Mouse (Mus musculus): ENCODE measurements around the gene Ptn. TPM values are rescaled to one million over a fixed set of nuclear protein-coding genes. Genes with fewer than 3 reads are reported as not detected.
A peak's percentile ranks its signal among the peaks of the same experiment; 100 is the strongest.

The Ptn gene
- polyA plus RNA-seq, 1 experiment from 2014 or later: 532 TPM

GRCm38 (mm10) chr6:36819019-36819783 is 9.2 kb upstream of the Ptn start:
- no peaks in the 10 kb centered on the region for H3K9me3 ChIP-seq (replicated peaks; ENCODE audit: control insufficient read depth, low read length)
- DNase-seq (ENCODE audit: low spot score) (peak; percentile 96), ATAC-seq (peak; percentile 95)
- no peak overlapping the region for H3K4me3 ChIP-seq (ENCODE audit: low read depth, low read length)
- no peak overlapping the region for H3K9ac ChIP-seq (ENCODE audit: low read length)
- WGBS: 2% methylated on average over 8 of the region's 8 CpGs
- 0 out of 2 replicates have a peak overlapping the region, but pooled peaks have one; percentile 1 for H3K4me2 ChIP-seq (ENCODE audit: low read length)
- no peaks in the 10 kb centered on the region for H3K36me3 ChIP-seq (ENCODE audit: control insufficient read depth, insufficient read depth, low read length)
- H3K4me1 ChIP-seq (ENCODE audit: control insufficient read depth, insufficient read depth, low read length): peaks cover 18% of the 10 kb centered on the region; the same call in 1 of the 2 replicates
- no peaks in the 10 kb centered on the region for H3K27me3 ChIP-seq (replicated peaks; ENCODE audit: control insufficient read depth, insufficient read depth, low read length)
- H3K27ac ChIP-seq (ENCODE audit: low read depth, low read length): peak overlapping the region; percentile 78

GRCm38 (mm10) chr6:36818281-36819018 is 8.4 kb upstream of the Ptn start:
- WGBS: 35% methylated on average over 4 of the region's 4 CpGs
- H3K9me3 ChIP-seq (replicated peaks; ENCODE audit: control insufficient read depth, low read length): no peaks in the 10 kb centered on the region
- no peak overlapping the region for H3K4me2 ChIP-seq (ENCODE audit: low read length)
- H3K27ac ChIP-seq (ENCODE audit: low read depth, low read length): 0 out of 2 replicates have a peak overlapping the region, but pooled peaks have one; percentile 1
- peak; percentile 42 for DNase-seq (ENCODE audit: low spot score)
- no peaks in the 10 kb centered on the region for H3K36me3 ChIP-seq (ENCODE audit: control insufficient read depth, insufficient read depth, low read length)
- H3K4me3 ChIP-seq (ENCODE audit: low read depth, low read length): no peak overlapping the region
- ATAC-seq: 0 out of 2 replicates have a peak, but pooled peaks have one; percentile 15
- no peaks in the 10 kb centered on the region for H3K27me3 ChIP-seq (replicated peaks; ENCODE audit: control insufficient read depth, insufficient read depth, low read length)
- H3K9ac ChIP-seq (ENCODE audit: low read length): no peak overlapping the region
- peaks cover 18% of the 10 kb centered on the region; the same call in 1 of the 2 replicates for H3K4me1 ChIP-seq (ENCODE audit: control insufficient read depth, insufficient read depth, low read length)

- ATAC-seq: no peak
Observed at GRCm38 (mm10) chr6:36816666-36817065, 6.6 kb upstream of the Ptn start.

DNA sequence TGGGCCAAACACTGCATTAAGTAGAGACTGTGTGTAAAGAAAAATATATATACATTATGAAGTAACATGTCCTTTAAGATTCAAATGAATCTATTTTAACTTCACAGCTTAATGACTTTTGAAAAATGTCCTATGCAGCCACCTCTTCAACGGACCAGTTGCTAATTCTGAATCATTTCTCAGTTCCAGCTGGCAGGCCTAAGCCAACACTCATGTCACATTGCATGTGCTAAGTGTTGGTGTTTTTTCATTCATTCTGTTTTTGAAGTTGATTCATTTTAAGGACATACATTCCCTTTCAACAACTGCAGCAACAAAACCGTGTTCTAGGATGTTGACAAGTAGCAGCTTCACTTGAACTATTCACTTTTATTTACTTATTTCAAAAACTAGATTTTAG is 6.0 kb upstream of the Ptn start:
- Histone ChIP-seq H3K9me3 (replicated peaks; ENCODE audit: control insufficient read depth, low read length) (no peaks in the 10 kb centered on the region), H3K27ac (ENCODE audit: low read depth, low read length) (no peak overlapping the region), H3K4me1 (ENCODE audit: control insufficient read depth, insufficient read depth, low read length) (peaks cover 19% of the 10 kb centered on the region; the same call in 1 of the 2 replicates), H3K4me2 (ENCODE audit: low read length) (no peak overlapping the region), H3K9ac (ENCODE audit: low read length) (no peak overlapping the region), H3K4me3 (ENCODE audit: low read depth, low read length) (no peak overlapping the region), H3K36me3 (ENCODE audit: control insufficient read depth, insufficient read depth, low read length) (no peaks in the 10 kb centered on the region), H3K27me3 (replicated peaks; ENCODE audit: control insufficient read depth, insufficient read depth, low read length) (no peaks in the 10 kb centered on the region)
- ATAC-seq (no peak), DNase-seq (ENCODE audit: low spot score) (no peak)
- 79% methylated on average over 2 of the region's 2 CpGs for WGBS

More at GRCm38 (mm10) chr6:36816666-36817065, 6.6 kb upstream of the Ptn start:
- Histone ChIP-seq H3K4me2 (ENCODE audit: low read length) (no peak overlapping the region), H3K36me3 (ENCODE audit: control insufficient read depth, insufficient read depth, low read length) (no peaks in the 10 kb centered on the region), H3K9me3 (replicated peaks; ENCODE audit: control insufficient read depth, low read length) (no peaks in the 10 kb centered on the region), H3K27me3 (replicated peaks; ENCODE audit: control insufficient read depth, insufficient read depth, low read length) (no peaks in the 10 kb centered on the region), H3K9ac (ENCODE audit: low read length) (no peak overlapping the region), H3K27ac (ENCODE audit: low read depth, low read length) (no peak overlapping the region), H3K4me3 (ENCODE audit: low read depth, low read length) (no peak overlapping the region), H3K4me1 (ENCODE audit: control insufficient read depth, insufficient read depth, low read length) (peaks cover 18% of the 10 kb centered on the region; the same call in 1 of the 2 replicates)
- no peak for DNase-seq (ENCODE audit: low spot score)
- WGBS: 78% methylated on average over 3 of the region's 3 CpGs

DNA sequence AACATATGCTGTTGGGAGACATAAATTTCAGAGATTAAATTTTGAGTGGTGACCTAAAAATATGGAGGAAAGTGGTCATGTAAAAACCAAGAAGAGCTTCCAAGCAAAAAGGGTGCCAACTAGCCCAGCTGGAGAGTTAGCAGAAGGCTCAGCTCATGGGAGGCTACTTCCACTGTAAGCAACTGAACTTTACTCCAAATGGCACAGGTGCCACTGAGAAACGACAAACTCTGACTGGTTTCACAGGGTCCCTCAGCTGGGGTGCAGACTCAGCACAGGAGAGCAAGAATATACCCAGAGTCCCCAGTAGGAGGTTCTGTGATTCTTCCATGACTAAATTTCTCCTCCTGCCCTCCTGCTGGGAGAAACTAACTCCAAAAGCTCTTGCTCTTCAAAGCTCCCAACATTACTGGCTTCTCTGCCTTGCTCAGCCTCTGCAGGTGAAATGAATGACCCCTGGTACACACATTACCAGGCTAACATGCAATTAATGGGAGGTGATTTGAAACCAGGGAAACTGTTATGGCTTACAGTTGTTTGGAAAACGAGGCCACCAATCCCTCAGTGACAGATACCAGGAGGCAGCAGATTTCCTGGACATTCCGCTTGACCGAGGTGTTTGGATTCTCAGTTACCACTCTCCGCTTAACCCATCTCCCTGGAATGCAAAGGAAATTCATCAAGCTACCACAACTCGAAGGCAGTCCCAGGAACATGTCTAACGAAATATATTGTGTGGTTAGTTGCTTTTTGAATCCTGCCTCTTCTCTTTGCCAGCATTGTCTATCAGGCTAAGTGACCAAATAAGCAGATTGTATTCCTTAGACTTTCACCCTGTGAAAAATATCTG is 2.9 kb upstream of the Ptn start:
- Histone ChIP-seq H3K9ac (ENCODE audit: low read length) (no peak overlapping the region), H3K4me3 (ENCODE audit: low read depth, low read length) (no peak overlapping the region), H3K27ac (ENCODE audit: low read depth, low read length) (no peak overlapping the region), H3K9me3 (replicated peaks; ENCODE audit: control insufficient read depth, low read length) (no peaks in the 10 kb centered on the region), H3K27me3 (replicated peaks; ENCODE audit: control insufficient read depth, insufficient read depth, low read length) (no peaks in the 10 kb centered on the region), H3K4me1 (ENCODE audit: control insufficient read depth, insufficient read depth, low read length) (peaks cover 11% of the 10 kb centered on the region), H3K36me3 (ENCODE audit: control insufficient read depth, insufficient read depth, low read length) (no peaks in the 10 kb centered on the region), H3K4me2 (ENCODE audit: low read length) (no peak overlapping the region)
- ATAC-seq (no peak), DNase-seq (ENCODE audit: low spot score) (no peak)
- WGBS: 78% methylated on average over 7 of the region's 7 CpGs

DNA sequence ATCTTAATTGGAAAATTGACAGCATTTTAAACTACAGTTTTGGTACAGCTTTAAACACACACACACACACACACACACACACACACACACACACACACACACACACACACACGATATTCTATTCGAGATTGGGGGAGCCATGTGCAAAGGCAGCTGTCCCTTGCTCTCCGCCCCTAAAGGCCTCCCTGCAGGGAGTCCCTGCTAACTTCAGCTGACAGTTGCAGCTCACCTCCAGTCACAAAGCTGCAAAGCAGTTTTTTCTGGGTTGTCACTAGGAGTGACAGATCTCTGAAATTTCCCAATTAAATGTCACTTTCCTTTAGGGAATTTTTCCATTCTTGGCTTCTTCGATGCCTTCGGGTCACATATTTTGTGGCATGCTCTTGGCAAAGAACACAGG is 428 bp upstream of the Ptn start:
- peak overlapping the region; percentile 91 for H3K9ac ChIP-seq (ENCODE audit: low read length)
- H3K4me1 ChIP-seq (ENCODE audit: control insufficient read depth, insufficient read depth, low read length): peaks cover 10% of the 10 kb centered on the region
- peak overlapping the region; percentile 65 for H3K4me3 ChIP-seq (ENCODE audit: low read depth, low read length)
- ATAC-seq: peak; percentile 24; the same call in 1 of the 2 replicates
- H3K9me3 ChIP-seq (replicated peaks; ENCODE audit: control insufficient read depth, low read length): no peaks in the 10 kb centered on the region
- H3K4me2 ChIP-seq (ENCODE audit: low read length): peak overlapping the region; percentile 72
- WGBS: 8% methylated on average over 5 of the region's 5 CpGs
- peak; percentile 56 for DNase-seq (ENCODE audit: low spot score)
- no peaks in the 10 kb centered on the region for H3K27me3 ChIP-seq (replicated peaks; ENCODE audit: control insufficient read depth, insufficient read depth, low read length)
- H3K27ac ChIP-seq (ENCODE audit: low read depth, low read length): 0 out of 2 replicates have a peak overlapping the region, but pooled peaks have one; percentile 81
- peaks cover 3% of the 10 kb centered on the region; the same call in 1 of the 2 replicates for H3K36me3 ChIP-seq (ENCODE audit: control insufficient read depth, insufficient read depth, low read length)

DNA sequence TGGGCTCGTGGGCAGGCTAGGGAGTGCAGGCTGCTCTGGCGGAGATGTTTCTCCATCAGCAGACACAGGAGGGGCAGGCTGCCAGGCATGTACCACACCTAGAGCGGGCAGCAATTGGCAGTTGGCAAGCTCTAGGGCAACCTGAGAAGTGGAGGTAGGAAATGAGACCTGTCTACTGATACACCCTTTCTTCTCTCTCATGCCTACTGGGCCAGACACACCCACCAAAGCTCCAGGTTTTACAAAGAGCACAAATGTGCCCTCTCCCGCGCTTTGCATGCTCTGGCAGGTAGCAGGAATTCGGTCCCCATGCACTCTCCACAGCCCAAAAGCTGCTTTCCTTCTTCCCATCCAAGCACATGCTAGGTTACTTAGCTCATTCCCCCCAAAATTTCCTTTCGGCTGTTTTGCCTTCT is 701 bp downstream of the Ptn start:
- H3K9ac ChIP-seq (ENCODE audit: low read length): peak overlapping the region; percentile 91
- no peaks in the 10 kb centered on the region for H3K27me3 ChIP-seq (replicated peaks; ENCODE audit: control insufficient read depth, insufficient read depth, low read length)
- H3K27ac ChIP-seq (ENCODE audit: low read depth, low read length): peak overlapping the region; percentile 81
- H3K4me1 ChIP-seq (ENCODE audit: control insufficient read depth, insufficient read depth, low read length): peaks cover 10% of the 10 kb centered on the region
- peaks cover 3% of the 10 kb centered on the region; the same call in 1 of the 2 replicates for H3K36me3 ChIP-seq (ENCODE audit: control insufficient read depth, insufficient read depth, low read length)
- peak overlapping the region; percentile 65 for H3K4me3 ChIP-seq (ENCODE audit: low read depth, low read length)
- peak overlapping the region; percentile 72 for H3K4me2 ChIP-seq (ENCODE audit: low read length)
- under 1% methylated on average over 7 of the region's 7 CpGs for WGBS
- H3K9me3 ChIP-seq (replicated peaks; ENCODE audit: control insufficient read depth, low read length): no peaks in the 10 kb centered on the region
- ATAC-seq (peak; percentile 60), DNase-seq (ENCODE audit: low spot score) (peak; percentile 60)

DNA sequence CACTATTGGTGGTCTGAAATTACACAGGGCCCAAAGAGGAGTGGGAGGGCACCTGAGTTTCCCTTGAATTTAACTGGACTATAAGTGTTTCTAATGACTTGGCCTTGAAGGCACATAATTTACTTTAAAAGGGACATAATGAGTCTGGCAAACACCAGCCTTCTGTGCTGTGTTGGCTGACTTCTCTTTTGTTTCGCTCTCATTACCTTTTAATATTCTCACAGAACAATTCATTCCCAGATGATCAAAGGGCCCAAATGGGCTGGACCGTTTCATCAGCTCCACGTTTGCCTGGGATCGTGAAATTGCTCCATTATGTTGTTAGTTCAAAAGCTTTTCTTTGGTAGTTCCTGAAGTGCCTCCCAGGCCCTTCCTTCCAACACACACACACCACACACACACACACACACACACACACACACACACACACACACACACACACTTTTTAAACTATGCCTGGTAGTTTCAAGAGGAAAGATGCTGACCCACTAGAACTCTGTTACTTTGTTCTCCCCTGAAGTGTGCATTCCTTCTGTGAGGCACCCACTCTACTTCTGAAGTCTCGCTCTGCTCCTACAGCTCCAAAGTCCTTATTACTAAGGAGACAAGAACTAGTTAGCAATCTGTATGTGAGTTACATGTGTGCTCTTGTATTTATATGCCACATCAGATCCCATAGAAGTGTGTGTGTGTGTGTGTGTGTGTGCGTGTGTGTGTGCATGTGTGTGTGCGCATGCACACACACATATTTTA is 1.5 kb downstream of the Ptn start:
- Histone ChIP-seq H3K36me3 (ENCODE audit: control insufficient read depth, insufficient read depth, low read length) (peaks cover 3% of the 10 kb centered on the region; the same call in 1 of the 2 replicates), H3K27ac (ENCODE audit: low read depth, low read length) (peak overlapping the region; percentile 81; the same call in 1 of the 2 replicates), H3K9me3 (replicated peaks; ENCODE audit: control insufficient read depth, low read length) (no peaks in the 10 kb centered on the region), H3K4me3 (ENCODE audit: low read depth, low read length) (peak overlapping the region; percentile 65), H3K4me1 (ENCODE audit: control insufficient read depth, insufficient read depth, low read length) (peaks cover 10% of the 10 kb centered on the region), H3K27me3 (replicated peaks; ENCODE audit: control insufficient read depth, insufficient read depth, low read length) (no peaks in the 10 kb centered on the region), H3K9ac (ENCODE audit: low read length) (peak overlapping the region; percentile 91), H3K4me2 (ENCODE audit: low read length) (peak overlapping the region; percentile 72)
- WGBS: 12% methylated on average over 7 of the region's 7 CpGs
- peak; percentile 10; the same call in 1 of the 2 replicates for ATAC-seq
- DNase-seq (ENCODE audit: low spot score): peak; percentile 70
